Mouse (Mus musculus) ovary, adult 18-20 months (tissue): Measurements from ENCODE around the gene Cntfr.
A peak's percentile ranks its signal among the peaks of the same experiment; 100 is the strongest.

ENCODE experiments used
- DNase-seq: peaks from one replicate; pipeline ENCODE4 v3.0.0; 2022; ENCODE audit warnings: low spot score, mixed read lengths

The Cntfr gene

DNA sequence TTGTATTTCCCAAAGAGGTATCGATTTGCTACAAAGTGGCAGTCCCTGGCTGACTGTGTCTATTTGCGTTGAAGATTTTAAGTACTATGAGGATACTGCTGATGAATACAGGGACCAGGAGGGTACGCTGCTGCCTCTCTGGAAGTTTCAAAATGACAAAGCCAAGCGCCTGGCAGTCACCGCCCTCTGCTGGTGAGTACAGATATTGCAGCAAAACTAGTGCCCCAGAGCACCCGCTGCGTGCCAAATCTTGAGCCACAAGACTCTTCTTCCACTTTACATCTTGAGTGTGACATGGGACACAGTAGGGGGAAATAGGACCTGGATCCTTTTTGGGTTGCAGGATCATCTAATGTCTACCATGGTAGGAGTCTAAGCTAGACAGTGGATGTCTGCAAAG, 82.7 kb downstream of the Cntfr start:
- peak; percentile 17 for DNase-seq

DNA sequence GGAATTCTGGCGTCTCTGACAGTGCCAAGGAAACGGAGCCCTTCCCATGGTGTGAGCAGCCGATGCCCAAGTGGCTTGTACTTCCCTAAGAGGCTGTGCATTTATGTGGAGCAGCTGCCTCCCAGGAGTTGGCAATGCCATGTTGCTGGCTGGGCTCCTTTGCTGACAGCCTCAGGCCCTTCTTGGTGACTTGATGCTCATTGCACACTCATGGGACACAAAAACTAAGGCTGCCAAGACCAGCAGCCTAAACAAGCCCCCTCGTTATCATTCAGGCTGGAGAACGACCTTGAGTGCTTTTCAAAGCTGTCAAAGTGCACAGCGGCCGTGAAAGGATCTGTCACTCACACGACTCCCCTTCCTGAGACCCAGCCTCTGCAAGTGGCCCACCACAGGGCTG, 84.7 kb downstream of the Cntfr start:
- DNase-seq, result no peak

DNA sequence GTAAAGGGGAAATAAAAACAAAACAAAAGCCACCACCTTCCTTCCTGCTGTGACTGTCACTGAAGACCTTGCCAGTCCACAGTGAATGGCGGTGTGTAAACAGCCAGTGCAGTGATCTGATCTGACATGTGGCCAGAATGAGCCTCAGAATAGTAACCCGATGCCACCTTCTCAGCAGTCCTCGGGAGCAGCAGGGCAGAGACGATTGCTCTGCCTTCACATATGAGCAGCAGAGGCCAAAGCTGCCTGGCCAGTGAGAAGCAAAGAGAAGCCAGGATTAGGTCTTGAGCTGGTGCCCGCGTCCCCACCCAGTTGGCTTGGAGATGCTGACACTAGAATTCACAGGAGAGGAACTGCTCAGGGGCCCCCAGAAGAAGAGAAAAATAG, 86.3 kb downstream of the Cntfr start:
- DNase-seq, result no peak

GRCm38 (mm10) chr4:41609681-41610593, 87.0 kb downstream of the Cntfr start:
- no peak for DNase-seq
